Mouse (Mus musculus) kidney, embryonic 15.5 days (tissue): Measurements from ENCODE around the gene Rcor2. TPM values are rescaled to one million over a fixed set of nuclear protein-coding genes. Genes with fewer than 3 reads are reported as not detected.

Experiments used
- ATAC-seq: fragments of 200-750 bp; cut with Nextera tagmentation; replicated peaks from 2 replicates; pipeline ENCODE4 v1.8.0; 2017; ENCODE audit warnings: moderate TSS enrichment; ENCODE audit not compliant: low FRiP score
- H3K27ac ChIP-seq: fragments of 300-500 bp; sonication (generic); 2 replicates; pipeline ENCODE4 v1.5.1; 2015; ENCODE audit warnings: mild to moderate bottlenecking, inconsistent platforms
- H3K27me3 ChIP-seq: fragments of 300-500 bp; sonication (generic); 2 replicates; pipeline ENCODE4 v1.6.1; 2015; ENCODE audit warnings: inconsistent platforms
- H3K36me3 ChIP-seq: fragments of 300-500 bp; sonication (generic); 2 replicates; pipeline ENCODE4 v1.6.1; 2015; ENCODE audit warnings: inconsistent platforms
- H3K4me1 ChIP-seq: fragments of 300-500 bp; sonication (generic); 2 replicates; pipeline ENCODE4 v1.6.1; 2015; ENCODE audit warnings: inconsistent platforms
- H3K4me2 ChIP-seq: fragments of 300-500 bp; sonication (generic); 2 replicates; pipeline ENCODE4 v1.6.1; 2015; ENCODE audit warnings: moderate library complexity, mild to moderate bottlenecking, inconsistent platforms
- H3K4me3 ChIP-seq: fragments of 300-500 bp; sonication (generic); replicated peaks from 2 replicates; pipeline ENCODE4 v1.5.1; 2015; ENCODE audit warnings: mild to moderate bottlenecking, inconsistent platforms
- H3K9ac ChIP-seq: fragments of 300-500 bp; sonication (generic); 2 replicates; pipeline ENCODE4 v1.6.1; 2015; ENCODE audit warnings: mild to moderate bottlenecking, inconsistent platforms
- H3K9me3 ChIP-seq: fragments of 300-500 bp; sonication (generic); replicated peaks from 2 replicates; pipeline ENCODE4 v1.6.1; 2016; ENCODE audit warnings: inconsistent platforms
- WGBS: fragments of 180-500 bp; shearing (Covaris S2); methylation state at CpG from one replicate; pipeline ENCODE4 v1.1.7; 2015; ENCODE audit warnings: mixed read lengths; 5-methylcytosine and 5-hydroxymethylcytosine counted together
- polyA plus RNA-seq: library from polyadenylated mRNA; unstranded; fragments of >200 nt; fragmentation: Nextera tagmentation; extraction: Ambion mirVana; gene quantifications from 2 replicates; pipeline ENCODE4 v1.2.1, GENCODE M21; 2015

The Rcor2 gene
- polyA plus RNA-seq, 1 experiment from 2014 or later = 16.0 TPM

DNA sequence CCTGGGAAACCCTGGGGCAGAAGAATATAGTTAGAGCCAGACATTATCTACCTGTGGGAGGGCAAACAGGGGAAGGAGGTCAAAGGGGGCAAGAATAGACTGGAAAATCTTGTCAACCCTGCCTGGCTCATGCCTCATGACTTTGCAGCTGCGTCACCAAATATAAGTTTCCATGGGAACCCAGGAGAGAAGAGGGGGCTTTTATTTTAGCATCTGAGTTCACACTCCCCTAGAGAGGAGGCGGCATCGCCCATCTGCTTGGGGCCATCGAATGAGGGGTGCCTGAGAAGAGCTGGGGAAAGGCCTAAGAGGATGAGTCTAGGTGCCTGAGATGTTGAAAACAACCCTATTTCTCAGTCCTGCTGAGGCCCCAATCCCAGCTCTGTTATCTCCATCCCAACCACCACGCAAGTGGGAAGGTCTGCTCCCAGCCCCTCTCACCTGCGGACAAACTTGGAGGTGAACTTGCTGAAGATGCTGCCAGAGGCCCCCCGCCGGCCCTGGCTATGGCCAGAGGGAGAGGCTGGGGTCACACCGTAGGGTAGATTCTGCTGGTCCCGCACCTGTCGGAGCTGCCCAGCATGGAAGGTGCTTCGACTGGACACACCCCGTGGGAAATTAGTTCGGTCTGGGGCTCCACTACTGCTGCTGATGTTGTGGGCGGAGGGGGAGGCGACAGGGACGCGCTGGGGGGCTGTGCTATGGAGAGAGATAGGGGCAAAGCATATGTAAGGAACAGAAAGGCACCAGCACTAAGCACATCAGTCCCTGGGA, 13.6 kb downstream of the Rcor2 start:
- Histone ChIP-seq H3K27me3 (no peaks in the 10 kb centered on the region), H3K27ac (no peak overlapping the region), H3K4me2 (no peak overlapping the region), H3K9ac (no peak overlapping the region), H3K4me3 (no peak overlapping the region), H3K9me3 (no peaks in the 10 kb centered on the region), H3K4me1 (peaks cover 14% of the 10 kb centered on the region), H3K36me3 (peaks cover 99% of the 10 kb centered on the region)
- 88% methylated on average over 18 of the region's 18 CpGs for WGBS
- no peak for ATAC-seq

DNA sequence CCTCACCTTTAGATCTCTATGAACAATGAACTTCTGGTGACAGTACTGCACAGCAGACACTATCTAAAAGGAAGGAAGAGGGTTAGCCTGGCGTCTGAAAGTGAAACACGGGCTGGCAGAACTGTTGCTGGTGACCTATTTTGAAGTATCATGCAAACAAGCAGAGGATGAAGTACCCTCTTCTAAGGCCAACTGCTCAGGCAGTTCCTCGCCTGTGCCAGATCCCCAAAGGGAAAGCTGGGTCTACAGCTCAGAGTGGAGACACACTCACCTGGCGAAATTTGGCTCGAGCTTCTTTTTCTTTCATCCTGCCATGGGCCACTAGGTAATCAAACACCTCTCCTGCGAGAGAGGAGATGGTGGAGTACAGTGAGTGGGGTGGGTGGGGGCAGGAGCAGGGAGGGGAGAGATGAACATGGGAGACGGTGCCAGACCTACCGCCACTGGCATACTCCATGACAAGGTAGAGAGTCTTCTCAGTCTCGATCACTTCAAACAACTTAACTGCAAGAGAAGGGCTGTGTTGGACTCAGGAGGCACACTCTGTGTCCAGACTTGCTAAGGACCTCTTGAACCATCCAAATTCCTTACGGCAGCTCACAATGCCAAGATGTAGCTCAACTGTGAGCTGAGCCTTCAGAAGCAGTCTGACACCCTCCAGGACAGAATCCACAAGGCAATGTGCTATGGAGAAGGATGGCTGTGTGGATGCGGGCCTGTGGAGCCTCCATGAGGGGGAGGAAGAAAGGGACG, 19.6 kb downstream of the Rcor2 start:
- 90% methylated on average over 12 of the region's 12 CpGs for WGBS
- no peak for ATAC-seq
- H3K27me3 ChIP-seq = no peaks in the 10 kb centered on the region
- H3K36me3 ChIP-seq = peaks cover 80% of the 10 kb centered on the region
- no peaks in the 10 kb centered on the region for H3K9me3 ChIP-seq
- H3K4me3 ChIP-seq = no peak overlapping the region
- H3K4me1 ChIP-seq = peaks cover 5% of the 10 kb centered on the region
- no peak overlapping the region for H3K27ac ChIP-seq
- H3K9ac ChIP-seq = no peak overlapping the region
- H3K4me2 ChIP-seq = no peak overlapping the region

DNA sequence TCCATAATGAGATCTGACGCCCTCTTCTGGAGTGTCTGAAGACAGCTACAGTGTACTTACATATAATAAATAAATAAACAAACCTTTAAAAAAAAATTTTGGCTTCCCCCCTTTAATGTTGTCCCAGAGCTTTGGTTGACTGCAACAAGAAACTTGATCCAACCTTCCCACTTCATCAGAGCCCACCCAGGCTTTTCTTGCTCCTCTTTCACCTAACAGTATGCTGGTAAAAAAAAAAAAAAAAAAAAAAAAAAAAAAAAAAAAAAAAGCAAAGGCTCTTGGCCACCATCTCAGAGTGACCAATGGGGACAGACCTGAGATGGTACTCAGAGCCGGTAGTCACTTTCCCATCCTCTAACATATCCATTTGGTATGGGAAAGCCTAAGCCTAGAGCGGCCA, 21.2 kb downstream of the Rcor2 start:
- no peak overlapping the region for H3K9ac ChIP-seq
- H3K27me3 ChIP-seq = no peaks in the 10 kb centered on the region
- no peak overlapping the region for H3K4me2 ChIP-seq
- peaks cover 20% of the 10 kb centered on the region for H3K4me1 ChIP-seq
- no peak for ATAC-seq
- peaks cover 65% of the 10 kb centered on the region for H3K36me3 ChIP-seq
- 87% methylated on average over 3 of the region's 3 CpGs for WGBS
- no peak overlapping the region for H3K27ac ChIP-seq
- no peaks in the 10 kb centered on the region for H3K9me3 ChIP-seq
- no peak overlapping the region for H3K4me3 ChIP-seq

DNA sequence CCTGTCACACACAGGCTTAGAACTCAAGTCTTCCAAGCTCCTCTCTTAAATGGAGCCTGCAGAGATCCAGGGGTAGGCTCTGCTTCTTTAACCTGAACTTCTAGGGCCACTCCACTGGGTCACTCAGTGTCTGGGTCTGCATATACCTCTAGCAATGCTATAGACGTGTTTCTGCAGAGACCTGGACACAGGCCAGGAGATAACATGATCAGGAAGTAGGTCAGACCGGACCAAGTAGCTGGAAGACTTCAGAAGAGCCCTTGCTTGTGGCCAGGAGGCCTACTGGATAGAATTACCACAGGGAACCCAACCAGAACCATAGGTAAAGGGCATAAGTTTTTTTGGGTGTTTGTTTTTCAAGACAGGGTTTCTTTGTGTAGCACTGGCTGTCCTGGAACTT, 22.6 kb downstream of the Rcor2 start:
- no peak for ATAC-seq
- Histone ChIP-seq H3K27ac (no peak overlapping the region), H3K9me3 (no peaks in the 10 kb centered on the region), H3K9ac (no peak overlapping the region), H3K4me2 (no peak overlapping the region), H3K27me3 (no peaks in the 10 kb centered on the region), H3K36me3 (peaks cover 50% of the 10 kb centered on the region), H3K4me3 (no peak overlapping the region), H3K4me1 (peaks cover 35% of the 10 kb centered on the region)
- WGBS = 19% methylated on average over 2 of the region's 2 CpGs

DNA sequence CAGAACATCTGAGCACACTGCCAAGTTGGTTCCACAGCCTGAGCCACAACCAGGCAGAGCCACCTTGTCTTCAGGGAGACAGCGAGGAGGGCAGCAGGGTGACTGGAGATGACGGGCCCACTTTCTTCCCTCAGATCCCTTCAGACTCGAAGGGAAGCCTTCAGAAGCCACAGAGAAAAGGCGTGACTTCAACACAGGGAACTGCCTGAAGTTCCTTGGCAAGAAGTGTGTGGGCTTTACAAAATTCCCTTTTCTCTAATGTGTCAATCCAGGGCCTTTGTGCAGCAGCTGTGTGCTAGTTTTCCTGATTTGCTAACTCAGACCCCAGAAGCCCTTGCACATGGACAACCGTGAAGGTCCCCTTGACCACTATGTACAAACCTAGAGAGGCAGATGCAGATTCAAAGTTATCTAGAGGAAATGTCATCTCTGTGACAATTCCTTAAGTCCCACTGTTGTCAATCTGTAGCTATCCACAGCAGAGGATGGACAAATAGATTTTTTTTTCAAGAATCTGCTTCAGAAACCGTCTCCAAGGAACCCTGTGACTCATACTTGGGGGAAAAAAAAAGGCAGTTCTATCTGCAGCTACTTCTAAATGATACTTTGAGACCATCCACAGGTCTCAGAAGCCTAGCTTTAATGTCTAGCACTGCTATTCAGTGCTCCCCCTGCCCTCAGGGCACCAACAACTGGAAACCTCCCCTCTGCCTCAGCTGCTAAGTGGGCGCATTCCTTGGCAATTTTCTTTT, 25.0 kb downstream of the Rcor2 start:
- Histone ChIP-seq H3K27me3 (no peaks in the 10 kb centered on the region), H3K4me1 (peaks cover 51% of the 10 kb centered on the region), H3K9ac (no peak overlapping the region), H3K27ac (peak overlapping the region; percentile 54; the same call in 1 of the 2 replicates), H3K4me2 (no peak overlapping the region), H3K36me3 (peaks cover 33% of the 10 kb centered on the region), H3K9me3 (no peaks in the 10 kb centered on the region), H3K4me3 (no peak overlapping the region)
- WGBS = 72% methylated on average over 7 of the region's 7 CpGs
- no peak for ATAC-seq

DNA sequence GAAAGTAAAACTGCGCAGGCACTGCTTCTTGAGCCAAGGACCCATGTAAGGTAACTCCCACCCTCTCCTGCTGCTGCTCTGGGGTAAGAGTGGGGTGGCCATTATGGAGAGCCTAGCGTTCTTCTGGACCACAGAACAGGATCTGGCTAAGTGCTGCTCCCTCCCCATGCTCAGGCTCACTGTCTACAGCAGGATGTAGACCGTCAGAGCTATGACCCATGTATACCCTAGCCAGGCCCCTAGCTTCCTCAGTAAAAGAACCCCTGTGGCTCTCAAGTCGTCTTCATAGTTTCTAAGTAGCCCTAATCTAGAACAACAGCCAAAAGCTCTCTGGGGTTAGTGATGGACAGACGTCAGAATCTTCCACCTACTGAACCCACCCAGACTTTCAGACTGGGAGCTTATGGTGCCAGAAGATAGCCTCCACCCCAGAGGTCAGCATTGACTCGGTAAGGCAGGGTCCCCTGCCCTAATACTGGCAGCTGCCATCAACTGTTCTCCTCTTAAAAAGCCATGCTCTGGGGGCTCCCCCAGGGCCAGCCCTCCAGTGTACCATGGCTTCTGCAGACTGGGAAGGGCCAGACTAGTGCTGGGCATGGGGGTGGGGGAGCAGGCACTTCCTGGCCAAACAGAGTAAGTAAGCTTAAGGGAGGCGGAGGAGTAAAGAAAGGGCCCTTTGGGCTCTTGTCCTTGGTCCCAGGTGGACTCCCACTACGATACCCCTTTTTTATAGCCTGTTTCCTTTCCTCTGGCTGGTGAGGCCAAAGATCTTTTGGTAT, 27.2 kb downstream of the Rcor2 start:
- no peak overlapping the region for H3K4me3 ChIP-seq
- peaks cover 56% of the 10 kb centered on the region for H3K4me1 ChIP-seq
- H3K36me3 ChIP-seq = peaks cover 26% of the 10 kb centered on the region
- peak overlapping the region; percentile 87 for H3K27ac ChIP-seq
- H3K9ac ChIP-seq = 0 out of 2 replicates have a peak overlapping the region, but pooled peaks have one; percentile 0
- no peaks in the 10 kb centered on the region for H3K9me3 ChIP-seq
- no peak for ATAC-seq
- WGBS = 50% methylated on average over 8 of the region's 8 CpGs
- peak overlapping the region; percentile 38 for H3K4me2 ChIP-seq
- H3K27me3 ChIP-seq = no peaks in the 10 kb centered on the region

DNA sequence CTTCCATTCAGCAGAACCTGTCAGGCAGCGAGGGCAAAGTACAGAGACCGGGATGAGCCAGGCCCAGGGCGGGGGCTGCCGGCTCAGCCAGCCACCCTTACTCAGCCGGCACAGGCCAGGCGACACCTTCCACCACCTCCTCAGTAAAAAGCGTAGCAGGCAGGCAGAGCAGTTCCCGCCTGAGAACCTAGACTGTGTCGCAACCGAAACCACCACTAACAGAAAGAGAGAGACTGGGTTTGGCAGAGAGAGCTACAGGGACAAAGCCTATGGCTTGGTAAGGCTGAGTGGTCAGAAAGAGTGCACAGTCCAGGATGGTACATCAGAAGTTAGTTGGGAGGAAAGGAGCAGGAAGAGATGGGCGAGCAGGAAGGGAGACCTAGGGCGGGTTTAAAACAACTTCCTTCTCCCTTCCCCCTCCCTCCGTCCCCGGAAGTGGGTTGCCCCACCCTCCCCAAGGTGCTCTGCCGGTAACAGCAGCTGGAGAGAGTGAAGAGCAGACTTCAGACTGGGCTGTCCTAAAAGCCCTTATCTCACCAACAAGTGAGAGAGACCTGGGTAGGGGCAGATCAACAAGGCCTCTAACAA, 28.0 kb downstream of the Rcor2 start:
- ATAC-seq = peak; percentile 78
- Histone ChIP-seq H3K9me3 (no peaks in the 10 kb centered on the region), H3K27ac (peak overlapping the region; percentile 87), H3K4me3 (peak overlapping the region; percentile 4; the same call in 1 of the 2 replicates), H3K4me2 (peak overlapping the region; percentile 38), H3K4me1 (peaks cover 57% of the 10 kb centered on the region), H3K9ac (peak overlapping the region; percentile 0; the same call in 1 of the 2 replicates), H3K27me3 (no peaks in the 10 kb centered on the region), H3K36me3 (peaks cover 22% of the 10 kb centered on the region)
- 41% methylated on average over 15 of the region's 15 CpGs for WGBS

DNA sequence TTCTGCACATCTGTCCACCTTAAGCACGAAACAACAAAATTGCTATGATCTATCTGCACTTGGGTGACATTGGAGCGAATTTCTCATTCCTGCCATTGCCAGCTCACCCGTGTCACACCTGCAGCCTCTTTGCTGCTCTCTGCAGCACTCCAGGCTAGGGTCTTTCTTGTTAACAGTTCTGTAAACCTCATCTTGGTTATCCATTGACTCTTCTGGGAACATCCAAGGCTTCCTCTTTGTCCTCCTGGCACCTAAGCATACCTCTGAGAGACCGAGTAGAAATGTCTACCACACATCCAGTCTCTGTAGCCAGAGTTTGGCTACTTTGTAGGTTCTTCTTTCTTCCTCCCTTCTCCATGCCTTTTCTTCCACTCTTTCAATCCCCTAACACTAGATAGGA, 28.8 kb downstream of the Rcor2 start:
- Histone ChIP-seq H3K4me1 (peaks cover 53% of the 10 kb centered on the region), H3K27ac (peak overlapping the region; percentile 87), H3K4me2 (peak overlapping the region; percentile 38; the same call in 1 of the 2 replicates), H3K4me3 (no peak overlapping the region), H3K27me3 (no peaks in the 10 kb centered on the region), H3K9me3 (no peaks in the 10 kb centered on the region), H3K9ac (no peak overlapping the region), H3K36me3 (peaks cover 18% of the 10 kb centered on the region; the same call in 1 of the 2 replicates)
- WGBS = 79% methylated on average over 4 of the region's 4 CpGs
- no peak for ATAC-seq

DNA sequence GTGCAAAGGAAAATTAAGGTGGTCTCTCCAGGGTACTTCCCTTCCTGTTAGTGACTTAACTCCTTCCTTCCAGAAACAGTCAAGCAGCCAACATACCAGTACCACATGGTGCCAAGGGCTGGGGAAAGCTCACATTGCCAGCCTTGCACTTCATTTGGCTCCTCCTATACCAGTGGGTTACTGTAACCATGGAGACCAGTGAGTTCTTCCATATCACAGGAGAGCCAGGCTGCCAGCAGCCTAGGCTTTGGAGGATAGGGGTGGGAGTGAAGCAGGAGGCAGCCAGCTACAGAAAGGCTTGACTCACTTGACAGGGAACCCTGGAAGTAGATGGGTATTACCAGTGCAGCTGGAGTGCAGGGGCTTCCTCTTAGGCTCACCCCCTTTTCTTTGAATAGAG, 31.9 kb downstream of the Rcor2 start:
- no peaks in the 10 kb centered on the region for H3K9me3 ChIP-seq
- no peak for ATAC-seq
- H3K4me1 ChIP-seq = peaks cover 55% of the 10 kb centered on the region
- no peak overlapping the region for H3K4me2 ChIP-seq
- H3K27me3 ChIP-seq = no peaks in the 10 kb centered on the region
- no peak overlapping the region for H3K4me3 ChIP-seq
- no peak overlapping the region for H3K9ac ChIP-seq
- peaks cover 21% of the 10 kb centered on the region; the same call in 1 of the 2 replicates for H3K36me3 ChIP-seq
- H3K27ac ChIP-seq = no peak overlapping the region

DNA sequence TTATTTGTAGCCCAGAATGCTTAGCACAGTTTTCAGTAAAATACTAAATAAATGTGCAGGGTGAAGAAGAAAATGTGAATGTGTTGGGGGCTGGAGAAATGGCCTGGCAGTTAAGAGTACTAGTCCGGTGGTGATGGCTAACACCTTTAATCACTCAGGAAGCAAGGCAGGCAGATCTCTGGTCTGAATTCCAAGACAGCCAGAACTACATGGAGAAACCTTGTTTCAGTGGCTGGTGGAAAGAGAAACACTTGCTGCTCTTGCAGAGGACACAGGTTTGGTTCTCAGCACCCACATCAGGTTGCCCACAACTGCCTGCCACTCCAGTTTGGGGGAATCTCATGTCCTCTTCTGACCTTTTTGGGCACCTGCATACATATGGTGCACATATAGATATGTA, 33.0 kb downstream of the Rcor2 start:
- no peaks in the 10 kb centered on the region for H3K9me3 ChIP-seq
- peaks cover 50% of the 10 kb centered on the region for H3K4me1 ChIP-seq
- H3K4me3 ChIP-seq = no peak overlapping the region
- no peak overlapping the region for H3K27ac ChIP-seq
- no peaks in the 10 kb centered on the region for H3K27me3 ChIP-seq
- peaks cover 21% of the 10 kb centered on the region; the same call in 1 of the 2 replicates for H3K36me3 ChIP-seq
- H3K9ac ChIP-seq = no peak overlapping the region
- H3K4me2 ChIP-seq = no peak overlapping the region
- WGBS = 90% methylated on average over 1 of the region's 1 CpGs
- ATAC-seq = no peak
